Mouse (Mus musculus) liver, embryonic 14.5 days (tissue): ENCODE measurements around the gene Kcnj10.

ENCODE experiments used
- CTCF ChIP-seq: IDR thresholded peaks from 2 replicates; pipeline ENCODE4 v1.5.1; 2016; ENCODE audit warnings: antibody characterized with exemption, low read depth, control low read depth
- EP300 ChIP-seq: IDR thresholded peaks from 2 replicates; pipeline ENCODE4 v1.6.1; 2016; ENCODE audit warnings: antibody characterized with exemption, low read depth

- no peak for TF ChIP-seq CTCF
- no peak for TF ChIP-seq EP300
Observed at GRCm38 (mm10) chr1:172308409-172308808, 32.6 kb upstream of the Kcnj10 start.
